ENCODE assay signal across 28 mouse cellular contexts in genomic region chr11:48063719-48064118, GRCm38 (mm10).
DNase-seq lines count a peak whose midpoint lies in the region; ATAC-seq lines count a peak whose summit lies in the region.
"Had no signal": no experiment of that assay in that cellular context is flagged by ENCODE, and none has a peak within 500 bp of the region (broad histone marks: within the 10 kb centered on the region; RNA-seq: fewer than 3 reads in every experiment).

No protein-coding gene starts in this region.

- 0 out of 2 replicates have a peak, but pooled peaks have one; percentile 12 for ATAC-seq in forebrain, embryonic 16.5 days
- ATAC-seq in forebrain, embryonic 15.5 days (replicated peaks), result no peak
- ATAC-seq in limb, embryonic 13.5 days (ENCODE audit: low FRiP score, low read depth), result peak; percentile 44; the same call in 1 of the 2 replicates
- ATAC-seq in kidney, embryonic 14.5 days (ENCODE audit: low FRiP score, low TSS enrichment), result no peak
- ATAC-seq: inflammation-experienced regulatory T-cells, adult 6 months; Patski had no signal

- peak; percentile 1 for DNase-seq in adrenal gland, postnatal 25 days
- DNase-seq in adrenal gland, adult 2 months, result no peak
- DNase-seq in limb, embryonic 10.5 days (ENCODE audit: low spot score), result no peak
- DNase-seq in 3134 (ENCODE audit: extremely low read depth, insufficient read length, low spot score), result peak; percentile 3
- DNase-seq: adrenal gland, postnatal 36 days; cerebellum, adult 18-20 months; gastrocnemius, adult 2 months; heart, postnatal 10 days; kidney, adult 18-20 months; kidney, postnatal 36 days; liver; lung, adult 2 months; lung, postnatal 10 days; right cerebral cortex, adult 18-20 months; right cerebral cortex, postnatal 4 days; thymus, adult 18-20 months; thymus, postnatal 25 days had no signal

- no peak overlapping the region for H3K4me3 ChIP-seq in forebrain, embryonic 16.5 days (replicated peaks; ENCODE audit: low read length)
- no peak overlapping the region for H3K4me3 ChIP-seq in forebrain, embryonic 15.5 days
- H3K4me3 ChIP-seq in limb, embryonic 13.5 days, result no peak overlapping the region
- H3K4me3 ChIP-seq in limb, embryonic 10.5 days, result no peak overlapping the region
- no peak overlapping the region for H3K4me3 ChIP-seq in kidney, embryonic 14.5 days (ENCODE audit: low read length)
- H3K4me3 ChIP-seq: gastrocnemius, adult 2 months; heart, embryonic 13.5 days; layer of hippocampus, adult 2 months had no signal

- H3K27ac ChIP-seq in forebrain, embryonic 16.5 days (ENCODE audit: low read length), result no peak overlapping the region
- H3K27ac ChIP-seq in forebrain, embryonic 15.5 days (replicated peaks), result no peak overlapping the region
- H3K27ac ChIP-seq in limb, embryonic 13.5 days, result no peak overlapping the region
- H3K27ac ChIP-seq in limb, embryonic 10.5 days, result no peak overlapping the region
- H3K27ac ChIP-seq in kidney, embryonic 14.5 days (ENCODE audit: low read depth, low read length), result no peak overlapping the region
- H3K27ac ChIP-seq: gastrocnemius, adult 2 months; heart, embryonic 13.5 days; layer of hippocampus, adult 2 months; liver, embryonic 14.5 days; macrophage; stomach, postnatal 0 days had no signal

- H3K4me1 ChIP-seq in forebrain, embryonic 16.5 days (replicated peaks; ENCODE audit: control insufficient read depth, insufficient read depth, low read length), result peaks cover 2% of the 10 kb centered on the region; the same call in 1 of the 2 replicates
- peaks cover 6% of the 10 kb centered on the region; the same call in 1 of the 2 replicates for H3K4me1 ChIP-seq in forebrain, embryonic 15.5 days
- no peaks in the 10 kb centered on the region for H3K4me1 ChIP-seq in limb, embryonic 13.5 days
- no peaks in the 10 kb centered on the region for H3K4me1 ChIP-seq in limb, embryonic 10.5 days
- no peaks in the 10 kb centered on the region for H3K4me1 ChIP-seq in kidney, embryonic 14.5 days (ENCODE audit: control insufficient read depth, insufficient read depth, low read length)
- H3K4me1 ChIP-seq: heart, embryonic 13.5 days had no signal

- H3K9me3 ChIP-seq in forebrain, embryonic 16.5 days (ENCODE audit: control insufficient read depth, low read length), result no peaks in the 10 kb centered on the region
- no peaks in the 10 kb centered on the region for H3K9me3 ChIP-seq in forebrain, embryonic 15.5 days
- no peaks in the 10 kb centered on the region for H3K9me3 ChIP-seq in limb, embryonic 13.5 days
- H3K9me3 ChIP-seq in limb, embryonic 10.5 days (replicated peaks), result no peaks in the 10 kb centered on the region
- no peaks in the 10 kb centered on the region for H3K9me3 ChIP-seq in kidney, embryonic 14.5 days (ENCODE audit: control insufficient read depth, low read length)
- H3K9me3 ChIP-seq: heart, embryonic 13.5 days had no signal

- H3K27me3 ChIP-seq in forebrain, embryonic 16.5 days (replicated peaks; ENCODE audit: control insufficient read depth, insufficient read depth, low read length), result no peaks in the 10 kb centered on the region
- no peaks in the 10 kb centered on the region for H3K27me3 ChIP-seq in forebrain, embryonic 15.5 days
- no peaks in the 10 kb centered on the region for H3K27me3 ChIP-seq in limb, embryonic 13.5 days
- H3K27me3 ChIP-seq in limb, embryonic 10.5 days (ENCODE audit: low read depth, poor library complexity, severe bottlenecking), result no peaks in the 10 kb centered on the region
- H3K27me3 ChIP-seq in kidney, embryonic 14.5 days (ENCODE audit: control insufficient read depth, insufficient read depth, low read length), result no peaks in the 10 kb centered on the region
- H3K27me3 ChIP-seq: heart, embryonic 13.5 days; Patski had no signal

- H3K36me3 ChIP-seq in forebrain, embryonic 16.5 days (ENCODE audit: control insufficient read depth, insufficient read depth), result no peaks in the 10 kb centered on the region
- no peaks in the 10 kb centered on the region for H3K36me3 ChIP-seq in forebrain, embryonic 15.5 days
- H3K36me3 ChIP-seq in limb, embryonic 13.5 days, result no peaks in the 10 kb centered on the region
- no peaks in the 10 kb centered on the region for H3K36me3 ChIP-seq in limb, embryonic 10.5 days
- no peaks in the 10 kb centered on the region for H3K36me3 ChIP-seq in kidney, embryonic 14.5 days (ENCODE audit: control insufficient read depth, insufficient read depth, low read length)
- H3K36me3 ChIP-seq: heart, embryonic 13.5 days had no signal

- H3K4me2 ChIP-seq in forebrain, embryonic 16.5 days (ENCODE audit: low read length), result no peak overlapping the region
- H3K4me2 ChIP-seq in forebrain, embryonic 15.5 days (replicated peaks), result no peak overlapping the region
- H3K4me2 ChIP-seq in limb, embryonic 13.5 days (replicated peaks), result no peak overlapping the region
- H3K4me2 ChIP-seq in kidney, embryonic 14.5 days (replicated peaks; ENCODE audit: low read depth, low read length), result no peak overlapping the region
- H3K4me2 ChIP-seq: heart, embryonic 13.5 days had no signal

- H3K9ac ChIP-seq in forebrain, embryonic 16.5 days (replicated peaks; ENCODE audit: low read depth, low read length), result no peak overlapping the region
- H3K9ac ChIP-seq in forebrain, embryonic 15.5 days (replicated peaks), result no peak overlapping the region
- H3K9ac ChIP-seq in limb, embryonic 13.5 days, result no peak overlapping the region
- no peak overlapping the region for H3K9ac ChIP-seq in kidney, embryonic 14.5 days (ENCODE audit: low read depth, low read length)
- H3K9ac ChIP-seq: heart, embryonic 13.5 days; liver, embryonic 14.5 days had no signal

- 67% methylated on average over 9 of the region's 9 CpGs for WGBS in forebrain, embryonic 16.5 days
- WGBS in forebrain, embryonic 15.5 days, result 70% methylated on average over 9 of the region's 9 CpGs
- WGBS in limb, embryonic 13.5 days, result 76% methylated on average over 9 of the region's 9 CpGs
- 89% methylated on average over 9 of the region's 9 CpGs for WGBS in limb, embryonic 10.5 days
- WGBS in kidney, embryonic 14.5 days, result 81% methylated on average over 9 of the region's 9 CpGs

Comparison
In these comparisons a context has a peak if more than half of its experiments do, and no peak if none do; other contexts are left out.
1. DNase-seq: peak in adrenal gland, postnatal 25 days (single experiment) and 3134 (single experiment); none in adrenal gland, adult 2 months (single experiment) and limb, embryonic 10.5 days (single experiment).
2. ATAC-seq: peak in forebrain, embryonic 16.5 days (single experiment) and limb, embryonic 13.5 days (single experiment); none in forebrain, embryonic 15.5 days (single experiment) and kidney, embryonic 14.5 days (single experiment).